Comparison of ENCODE assay signal across 8 mouse cellular contexts in genomic region chr1:131431456-131432246, GRCm38 (mm10).
DNase-seq lines count a peak whose midpoint lies in the region; ATAC-seq lines count a peak whose summit lies in the region.

No protein-coding gene starts in this region.

- no peaks in the 10 kb centered on the region for H3K36me3 ChIP-seq in neural tube, embryonic 11.5 days (ENCODE audit: control insufficient read depth, insufficient read depth, low read length)
- no peaks in the 10 kb centered on the region for H3K36me3 ChIP-seq in forebrain, embryonic 16.5 days (ENCODE audit: control insufficient read depth, insufficient read depth)
- H3K36me3 ChIP-seq in heart, embryonic 14.5 days (ENCODE audit: control insufficient read depth, insufficient read depth, low read length): 0 out of 2 replicates have a peak, but pooled peaks cover 2% of the 10 kb centered on the region
- no peaks in the 10 kb centered on the region for H3K36me3 ChIP-seq in stomach, embryonic 15.5 days

- no peak overlapping the region for H3K27ac ChIP-seq in neural tube, embryonic 11.5 days (ENCODE audit: low read depth, low read length)
- peak overlapping the region; percentile 30; the same call in 1 of the 2 replicates for H3K27ac ChIP-seq in forebrain, embryonic 16.5 days (ENCODE audit: low read length)
- H3K27ac ChIP-seq in heart, embryonic 14.5 days (replicated peaks in 1 of 2; ENCODE audit: control insufficient read depth in 1 of 2, insufficient read depth in 1 of 2, low read depth in 2 of 2, low read length in 2 of 2): peak overlapping the region; percentile 81 to 88
- no peak overlapping the region for H3K27ac ChIP-seq in stomach, embryonic 15.5 days

- H3K9me3 ChIP-seq in neural tube, embryonic 11.5 days (ENCODE audit: control insufficient read depth, low read length): no peaks in the 10 kb centered on the region
- H3K9me3 ChIP-seq in forebrain, embryonic 16.5 days (ENCODE audit: control insufficient read depth, low read length): no peaks in the 10 kb centered on the region
- no peaks in the 10 kb centered on the region for H3K9me3 ChIP-seq in heart, embryonic 14.5 days (ENCODE audit: control insufficient read depth, low read length)
- H3K9me3 ChIP-seq in stomach, embryonic 15.5 days: no peaks in the 10 kb centered on the region

- H3K4me2 ChIP-seq in neural tube, embryonic 11.5 days (ENCODE audit: low read depth): no peak overlapping the region
- H3K4me2 ChIP-seq in forebrain, embryonic 16.5 days (ENCODE audit: low read length): no peak overlapping the region
- peak overlapping the region; percentile 58 for H3K4me2 ChIP-seq in heart, embryonic 14.5 days (ENCODE audit: low read length)
- no peak overlapping the region for H3K4me2 ChIP-seq in stomach, embryonic 15.5 days

- 68% methylated on average over 5 of the region's 5 CpGs for WGBS in neural tube, embryonic 11.5 days
- 61% methylated on average over 5 of the region's 5 CpGs for WGBS in forebrain, embryonic 16.5 days
- WGBS in heart, embryonic 14.5 days: 18% methylated on average over 5 of the region's 5 CpGs
- 47% methylated on average over 5 of the region's 5 CpGs for WGBS in stomach, embryonic 15.5 days

- no peaks in the 10 kb centered on the region for H3K27me3 ChIP-seq in neural tube, embryonic 11.5 days (ENCODE audit: control insufficient read depth, insufficient read depth, low read length)
- no peaks in the 10 kb centered on the region for H3K27me3 ChIP-seq in forebrain, embryonic 16.5 days (replicated peaks; ENCODE audit: control insufficient read depth, insufficient read depth, low read length)
- H3K27me3 ChIP-seq in heart, embryonic 14.5 days (ENCODE audit: control insufficient read depth, insufficient read depth, low read length): no peaks in the 10 kb centered on the region
- no peaks in the 10 kb centered on the region for H3K27me3 ChIP-seq in stomach, embryonic 15.5 days (replicated peaks)

- H3K4me1 ChIP-seq in neural tube, embryonic 11.5 days (ENCODE audit: control insufficient read depth, insufficient read depth, low read length): peaks cover 10% of the 10 kb centered on the region
- H3K4me1 ChIP-seq in forebrain, embryonic 16.5 days (replicated peaks; ENCODE audit: control insufficient read depth, insufficient read depth, low read length): peaks cover 19% of the 10 kb centered on the region
- H3K4me1 ChIP-seq in heart, embryonic 14.5 days (ENCODE audit: control insufficient read depth in 2 of 2, insufficient read depth in 2 of 2, low read length in 2 of 2): peaks cover 10 to 50% of the 10 kb centered on the region in 2 experiments
- H3K4me1 ChIP-seq in stomach, embryonic 15.5 days: peaks cover 9% of the 10 kb centered on the region

- no peak overlapping the region for H3K9ac ChIP-seq in neural tube, embryonic 11.5 days (ENCODE audit: low read length)
- H3K9ac ChIP-seq in forebrain, embryonic 16.5 days (replicated peaks; ENCODE audit: low read depth, low read length): no peak overlapping the region
- H3K9ac ChIP-seq in heart, embryonic 14.5 days (ENCODE audit: low read length): 0 out of 2 replicates have a peak overlapping the region, but pooled peaks have one; percentile 32
- H3K9ac ChIP-seq in stomach, embryonic 15.5 days: no peak overlapping the region

- ATAC-seq in neural tube, embryonic 11.5 days (ENCODE audit: insufficient read depth, low FRiP score, low TSS enrichment): no peak
- ATAC-seq in forebrain, embryonic 16.5 days: peak; percentile 70
- ATAC-seq in heart, embryonic 14.5 days (ENCODE audit: insufficient number of reproducible peaks, insufficient read depth, low FRiP score, low read depth): peak; percentile 88
- peak; percentile 55; the same call in 1 of the 2 replicates for ATAC-seq in stomach, embryonic 15.5 days (ENCODE audit: insufficient read depth, low FRiP score, low read depth)
- ATAC-seq in inflammation-experienced regulatory T-cells, adult 6 months: no peak

- DNase-seq in neural tube, embryonic 11.5 days (ENCODE audit: low spot score): peak; percentile 13
- no peak for DNase-seq in neural tube, embryonic 10.5 days (ENCODE audit: extremely low spot score, low spot score)
- DNase-seq in kidney, postnatal 25 days: peak; percentile 41 to 71
- DNase-seq in lung, postnatal 10 days: peak; percentile 79

- no peak overlapping the region for H3K4me3 ChIP-seq in neural tube, embryonic 11.5 days (ENCODE audit: low read depth, low read length)
- no peak overlapping the region for H3K4me3 ChIP-seq in forebrain, embryonic 16.5 days (replicated peaks; ENCODE audit: low read length)
- peak overlapping the region in 1 of 2 experiments; percentile 6; a peak in 1 of 4 replicates for H3K4me3 ChIP-seq in heart, embryonic 14.5 days (ENCODE audit: control insufficient read depth in 1 of 2, insufficient read depth in 1 of 2, low read depth in 1 of 2, low read length in 2 of 2)
- no peak overlapping the region for H3K4me3 ChIP-seq in stomach, embryonic 15.5 days (replicated peaks)

Comparison
In these comparisons a context has a peak if more than half of its experiments do, and no peak if none do; other contexts are left out.
1. ATAC-seq: peak in forebrain, embryonic 16.5 days (single experiment), heart, embryonic 14.5 days (single experiment) and stomach, embryonic 15.5 days (single experiment); none in neural tube, embryonic 11.5 days (single experiment) and inflammation-experienced regulatory T-cells, adult 6 months (single experiment).
2. H3K27ac ChIP-seq: peak in forebrain, embryonic 16.5 days (single experiment) and heart, embryonic 14.5 days (2 of 2); none in neural tube, embryonic 11.5 days (single experiment) and stomach, embryonic 15.5 days (single experiment).